Mouse (Mus musculus) kidney, adult 2 months (tissue): ENCODE data around the gene Litaf.

Source experiments
- CTCF ChIP-seq: fragments of 200-500 bp; conservative IDR thresholded peaks from 2 replicates; pipeline ENCODE4 v1.5.1; 2011; ENCODE audit warnings: low read depth, mild to moderate bottlenecking, control low read depth, low read length, moderate library complexity, mixed read lengths; ENCODE audit not compliant: insufficient read depth, insufficient read length
- POLR2A ChIP-seq: fragments of 200-500 bp; IDR thresholded peaks from one replicate; pipeline ENCODE4 v1.6.1; 2011; ENCODE audit warnings: low read depth, low read length, control low read depth

GRCm38 (mm10) chr16:10989896-10990295 lies 76.1 kb downstream of the Litaf start:
- TF ChIP-seq POLR2A = no peak
- peak; percentile 52 for TF ChIP-seq CTCF
